Mouse (Mus musculus) midbrain, embryonic 11.5 days (tissue): ENCODE results near the gene Tma16. TPM values are rescaled to one million over a fixed set of nuclear protein-coding genes. Genes with fewer than 3 reads are reported as not detected.

Experiments used
- ATAC-seq: fragments of 200-750 bp; cut with Nextera tagmentation; 2 replicates; pipeline ENCODE4 v1.8.0; 2017; ENCODE audit warnings: moderate TSS enrichment, moderate library complexity; ENCODE audit not compliant: low FRiP score
- DNase-seq: peaks from one replicate; pipeline ENCODE4 v3.0.0; 2015; ENCODE audit warnings: low spot score; ENCODE audit errors: missing footprints
- H3K27ac ChIP-seq: fragments of 300-500 bp; sonication (generic); 2 replicates; pipeline ENCODE4 v1.5.1; 2014; ENCODE audit warnings: low read depth, low read length
- H3K27me3 ChIP-seq: fragments of 300-500 bp; sonication (generic); 2 replicates; pipeline ENCODE4 v1.6.1; 2014; ENCODE audit warnings: mild to moderate bottlenecking, low read length, moderate library complexity, mixed read lengths; ENCODE audit not compliant: control insufficient read depth, insufficient read depth
- H3K36me3 ChIP-seq: fragments of 300-500 bp; sonication (generic); 2 replicates; pipeline ENCODE4 v1.6.1; 2014; ENCODE audit warnings: mild to moderate bottlenecking, low read length, moderate library complexity, mixed read lengths; ENCODE audit not compliant: control insufficient read depth, insufficient read depth
- H3K4me1 ChIP-seq: fragments of 300-500 bp; sonication (generic); 2 replicates; pipeline ENCODE4 v1.6.1; 2014; ENCODE audit warnings: low read length; ENCODE audit not compliant: control insufficient read depth, insufficient read depth
- H3K4me2 ChIP-seq: fragments of 300-500 bp; sonication (generic); 2 replicates; pipeline ENCODE4 v1.6.1; 2014; ENCODE audit warnings: mild to moderate bottlenecking, moderate library complexity
- H3K4me3 ChIP-seq: fragments of 300-500 bp; sonication (generic); 2 replicates; pipeline ENCODE4 v1.5.1; 2014; ENCODE audit warnings: low read depth, low read length
- H3K9ac ChIP-seq: fragments of 300-500 bp; sonication (generic); 2 replicates; pipeline ENCODE4 v1.6.1; 2014; ENCODE audit warnings: low read length
- H3K9me3 ChIP-seq: fragments of 300-500 bp; sonication (generic); 2 replicates; pipeline ENCODE4 v1.6.1; 2016; ENCODE audit warnings: low read length; ENCODE audit not compliant: control insufficient read depth
- WGBS: fragments of 180-500 bp; shearing (Covaris S2); extraction: QIAGEN DNeasy Blood & Tissue Kit; methylation state at CpG from one replicate; pipeline ENCODE4 v1.1.7; 2014; 5-methylcytosine and 5-hydroxymethylcytosine counted together
- polyA plus RNA-seq: library from polyadenylated mRNA; unstranded; fragments of >200 nt; fragmentation: Nextera tagmentation; extraction: Ambion mirVana; gene quantifications from 2 replicates; pipeline ENCODE4 v1.2.1, GENCODE M21; 2014

Tma16 gene
- polyA plus RNA-seq, 1 experiment from 2014 or later, result 14.2 TPM

DNA sequence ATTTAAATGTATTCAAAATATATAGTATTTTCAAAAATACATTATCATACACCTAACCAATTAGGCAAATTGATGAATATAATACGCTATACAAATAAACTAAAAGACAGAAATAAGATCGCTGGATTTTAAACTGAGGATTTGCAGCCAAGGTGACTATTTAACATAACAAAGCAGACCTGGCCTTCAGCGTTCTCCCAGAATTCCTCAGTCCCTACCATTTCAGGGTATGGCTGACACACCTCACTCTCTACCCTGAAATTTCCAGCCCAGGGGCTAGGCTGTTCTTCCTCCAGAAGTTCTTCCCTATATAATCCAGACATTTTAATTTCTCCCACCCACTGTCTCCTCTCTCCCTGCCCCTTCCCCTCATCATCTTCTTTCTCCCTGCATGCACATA lies 2.2 kb upstream of the Tma16 start:
- Histone ChIP-seq H3K4me2 (no peak overlapping the region), H3K9ac (no peak overlapping the region), H3K9me3 (no peaks in the 10 kb centered on the region), H3K4me3 (no peak overlapping the region), H3K27me3 (no peaks in the 10 kb centered on the region), H3K36me3 (no peaks in the 10 kb centered on the region), H3K4me1 (no peaks in the 10 kb centered on the region), H3K27ac (no peak overlapping the region)
- DNase-seq (no peak), ATAC-seq (no peak)
- 36% methylated on average over 3 of the region's 3 CpGs for WGBS

DNA sequence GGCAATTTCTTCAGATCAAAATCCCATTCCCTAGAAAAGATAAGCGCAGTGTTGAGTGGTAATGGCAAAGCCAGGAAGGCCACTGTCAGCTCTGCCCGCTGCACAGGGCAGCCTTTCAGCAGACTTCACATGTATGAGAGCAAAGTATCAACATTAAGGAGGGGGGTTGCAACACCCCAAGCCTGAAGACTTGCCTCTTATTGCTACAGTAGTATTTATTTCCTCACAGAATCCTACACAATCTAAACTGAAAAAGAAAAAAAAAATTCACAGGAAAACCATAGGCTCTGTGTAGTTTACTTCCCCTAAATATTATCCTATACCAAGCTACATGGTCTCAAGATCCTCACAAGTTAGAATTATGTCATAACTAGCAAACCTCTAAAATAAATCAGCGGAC lies 9.4 kb downstream of the Tma16 start:
- Histone ChIP-seq H3K9ac (no peak overlapping the region), H3K36me3 (peaks cover 11% of the 10 kb centered on the region; the same call in 1 of the 2 replicates), H3K9me3 (no peaks in the 10 kb centered on the region), H3K4me1 (no peaks in the 10 kb centered on the region), H3K27me3 (no peaks in the 10 kb centered on the region), H3K4me3 (no peak overlapping the region), H3K27ac (no peak overlapping the region), H3K4me2 (no peak overlapping the region)
- WGBS, result 93% methylated on average over 3 of the region's 3 CpGs
- no peak for ATAC-seq
- no peak for DNase-seq

DNA sequence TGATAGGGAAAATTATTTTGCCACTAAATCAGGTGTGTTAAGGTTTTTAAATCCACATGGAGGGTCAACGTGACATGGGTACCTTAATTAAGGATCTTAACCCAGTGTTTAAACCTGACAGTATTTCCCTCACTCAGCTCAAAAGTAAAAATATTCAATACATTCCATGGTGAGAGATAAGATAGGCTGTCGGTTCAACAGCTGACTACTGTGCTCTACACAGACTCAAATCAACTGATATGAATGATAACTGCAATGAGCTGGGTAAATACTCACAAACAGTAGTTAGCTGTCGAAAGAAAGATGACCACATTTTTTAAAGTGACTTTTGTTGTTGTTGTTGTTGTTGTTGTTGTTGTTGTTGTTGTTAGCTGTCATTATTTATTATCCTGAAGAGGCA lies 16.5 kb downstream of the Tma16 start:
- no peak for ATAC-seq
- no peaks in the 10 kb centered on the region for H3K27me3 ChIP-seq
- no peak overlapping the region for H3K9ac ChIP-seq
- H3K4me3 ChIP-seq, result no peak overlapping the region
- no peaks in the 10 kb centered on the region for H3K4me1 ChIP-seq
- DNase-seq, result no peak
- H3K36me3 ChIP-seq, result no peaks in the 10 kb centered on the region
- no peaks in the 10 kb centered on the region for H3K9me3 ChIP-seq
- WGBS, result 85% methylated on average over 3 of the region's 3 CpGs
- no peak overlapping the region for H3K4me2 ChIP-seq
- H3K27ac ChIP-seq, result no peak overlapping the region

- Histone ChIP-seq H3K36me3 (no peaks in the 10 kb centered on the region), H3K9me3 (no peaks in the 10 kb centered on the region), H3K27ac (no peak overlapping the region), H3K4me2 (no peak overlapping the region), H3K4me3 (no peak overlapping the region), H3K9ac (no peak overlapping the region), H3K4me1 (no peaks in the 10 kb centered on the region), H3K27me3 (no peaks in the 10 kb centered on the region)
- DNase-seq, result no peak
- no peak; the same call in 1 of the 2 replicates for ATAC-seq
Observed at GRCm38 (mm10) chr8:66457057-66457456, 29.3 kb downstream of the Tma16 start.

DNA sequence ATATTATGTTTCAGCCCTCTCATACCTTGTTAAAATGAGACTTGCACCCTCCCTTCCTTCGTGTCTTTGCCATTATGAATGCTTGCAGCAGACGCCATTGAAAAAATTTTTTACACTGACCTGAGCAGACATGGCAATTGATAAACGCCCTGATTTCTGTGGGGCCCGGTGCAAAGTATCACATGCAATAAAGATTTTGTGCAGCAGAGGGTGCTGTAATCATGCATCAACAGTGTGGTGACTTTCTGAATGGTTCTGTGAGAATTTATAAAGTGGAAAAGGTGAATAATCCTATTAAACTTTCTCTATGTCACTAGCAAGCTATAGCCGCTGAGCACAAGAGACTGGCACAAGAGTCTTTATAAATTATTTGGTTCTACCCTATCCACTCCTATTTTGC lies 35.6 kb downstream of the Tma16 start:
- WGBS, result 28% methylated on average over 5 of the region's 5 CpGs
- no peak overlapping the region for H3K27ac ChIP-seq
- H3K27me3 ChIP-seq, result no peaks in the 10 kb centered on the region
- no peak overlapping the region for H3K4me3 ChIP-seq
- H3K4me1 ChIP-seq, result no peaks in the 10 kb centered on the region
- no peaks in the 10 kb centered on the region for H3K9me3 ChIP-seq
- no peak overlapping the region for H3K9ac ChIP-seq
- no peak for ATAC-seq
- no peak overlapping the region for H3K4me2 ChIP-seq
- peak; percentile 91 for DNase-seq
- H3K36me3 ChIP-seq, result no peaks in the 10 kb centered on the region

- no peaks in the 10 kb centered on the region for H3K9me3 ChIP-seq
- H3K27ac ChIP-seq, result no peak overlapping the region
- 76% methylated on average over 3 of the region's 3 CpGs for WGBS
- no peak overlapping the region for H3K4me3 ChIP-seq
- H3K4me1 ChIP-seq, result no peaks in the 10 kb centered on the region
- ATAC-seq (no peak), DNase-seq (no peak)
- H3K36me3 ChIP-seq, result no peaks in the 10 kb centered on the region
- H3K27me3 ChIP-seq, result no peaks in the 10 kb centered on the region
- no peak overlapping the region for H3K9ac ChIP-seq
- H3K4me2 ChIP-seq, result no peak overlapping the region
Observed at GRCm38 (mm10) chr8:66445351-66445750, 41.0 kb downstream of the Tma16 start.

- H3K27ac ChIP-seq, result no peak overlapping the region
- no peak overlapping the region for H3K4me2 ChIP-seq
- WGBS, result 74% methylated on average over 5 of the region's 5 CpGs
- no peaks in the 10 kb centered on the region for H3K27me3 ChIP-seq
- no peak overlapping the region for H3K9ac ChIP-seq
- ATAC-seq (no peak), DNase-seq (no peak)
- H3K4me3 ChIP-seq, result no peak overlapping the region
- H3K9me3 ChIP-seq, result no peaks in the 10 kb centered on the region
- no peaks in the 10 kb centered on the region for H3K4me1 ChIP-seq
- no peaks in the 10 kb centered on the region for H3K36me3 ChIP-seq
Observed at GRCm38 (mm10) chr8:66444141-66444540, 42.2 kb downstream of the Tma16 start.

DNA sequence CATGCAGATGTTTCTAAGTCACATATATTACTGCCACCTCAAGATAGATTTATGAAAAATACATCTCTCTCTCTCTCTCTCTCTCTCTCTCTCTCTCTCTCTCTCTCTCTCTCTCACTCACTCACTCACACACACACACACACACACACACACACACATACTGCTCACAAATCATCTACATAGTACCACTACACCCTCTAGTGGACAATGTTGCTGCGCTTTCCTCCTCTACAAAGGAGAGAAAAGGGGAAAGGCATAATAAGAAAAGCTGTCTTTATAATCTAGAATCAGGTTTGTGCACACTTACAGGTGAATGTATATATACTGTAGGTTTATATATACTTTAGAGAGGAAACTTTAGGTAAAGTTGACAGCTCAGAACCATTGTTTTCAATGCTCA lies 43.6 kb downstream of the Tma16 start:
- DNase-seq (peak; percentile 85), ATAC-seq (0 out of 2 replicates have a peak, but pooled peaks have one; percentile 42)
- Histone ChIP-seq H3K36me3 (no peaks in the 10 kb centered on the region), H3K4me1 (no peaks in the 10 kb centered on the region), H3K27me3 (no peaks in the 10 kb centered on the region), H3K9ac (no peak overlapping the region), H3K9me3 (no peaks in the 10 kb centered on the region), H3K4me2 (no peak overlapping the region), H3K27ac (no peak overlapping the region), H3K4me3 (no peak overlapping the region)
- WGBS, result 11% methylated on average over 1 of the region's 1 CpGs

DNA sequence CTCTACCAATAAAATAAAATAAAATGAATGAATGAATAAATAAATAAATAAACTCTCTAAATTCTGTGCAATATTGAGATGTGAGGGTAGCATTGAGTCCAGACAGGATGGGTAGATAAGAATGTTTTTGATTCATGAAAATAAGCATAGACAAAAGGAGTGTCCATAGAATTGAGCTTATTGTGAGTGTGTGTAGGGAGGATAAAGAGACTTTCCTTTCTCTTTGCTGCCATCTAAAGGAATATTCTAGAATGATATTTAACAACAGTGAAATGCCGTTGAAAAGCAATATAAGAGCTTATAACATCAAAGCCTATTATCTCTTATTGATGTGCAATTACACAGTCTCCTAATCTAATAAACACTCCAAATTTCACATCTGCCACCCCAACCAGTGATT lies 45.2 kb downstream of the Tma16 start:
- DNase-seq, result peak; percentile 82
- 27% methylated on average over 1 of the region's 1 CpGs for WGBS
- Histone ChIP-seq H3K4me3 (no peak overlapping the region), H3K9me3 (no peaks in the 10 kb centered on the region), H3K9ac (no peak overlapping the region), H3K27ac (no peak overlapping the region), H3K36me3 (no peaks in the 10 kb centered on the region), H3K4me1 (no peaks in the 10 kb centered on the region), H3K27me3 (no peaks in the 10 kb centered on the region), H3K4me2 (no peak overlapping the region)
- peak; percentile 57; the same call in 1 of the 2 replicates for ATAC-seq

- ATAC-seq, result no peak
- no peak overlapping the region for H3K9ac ChIP-seq
Observed at GRCm38 (mm10) chr8:66438468-66438867, 47.9 kb downstream of the Tma16 start.

More at GRCm38 (mm10) chr8:66438468-66438867, 47.9 kb downstream of the Tma16 start:
- no peaks in the 10 kb centered on the region for H3K27me3 ChIP-seq
- H3K9me3 ChIP-seq, result no peaks in the 10 kb centered on the region
- no peaks in the 10 kb centered on the region for H3K4me1 ChIP-seq
- WGBS, result 89% methylated on average over 4 of the region's 4 CpGs
- no peak overlapping the region for H3K4me3 ChIP-seq
- no peak overlapping the region for H3K4me2 ChIP-seq
- no peak overlapping the region for H3K27ac ChIP-seq
- H3K36me3 ChIP-seq, result no peaks in the 10 kb centered on the region
- no peak for DNase-seq
